Mouse (Mus musculus) liver, embryonic 16.5 days (tissue): Measurements from ENCODE around the gene Polr3e. TPM values are rescaled to one million over a fixed set of nuclear protein-coding genes. Genes with fewer than 3 reads are reported as not detected.

ENCODE experiments used
- ATAC-seq: fragments of 200-750 bp; cut with Nextera tagmentation; 2 replicates; pipeline ENCODE4 v1.8.0; 2017; ENCODE audit warnings: low read depth, mild to moderate bottlenecking, moderate number of reproducible peaks, moderate library complexity
- H3K27ac ChIP-seq: fragments of 300-500 bp; sonication (generic); 2 replicates; pipeline ENCODE4 v1.5.1; 2014; ENCODE audit warnings: mild to moderate bottlenecking, low read length
- H3K27me3 ChIP-seq: fragments of 300-500 bp; sonication (generic); 2 replicates; pipeline ENCODE4 v1.6.1; 2014; ENCODE audit warnings: low read depth, low read length, mixed read lengths; ENCODE audit not compliant: control insufficient read depth, insufficient read depth
- H3K36me3 ChIP-seq: fragments of 300-500 bp; sonication (generic); 2 replicates; pipeline ENCODE4 v1.6.1; 2014; ENCODE audit warnings: mild to moderate bottlenecking; ENCODE audit not compliant: control insufficient read depth, insufficient read depth
- H3K4me1 ChIP-seq: fragments of 300-500 bp; sonication (generic); 2 replicates; pipeline ENCODE4 v1.6.1; 2014; ENCODE audit warnings: low read depth, low read length, mixed read lengths; ENCODE audit not compliant: control insufficient read depth
- H3K4me2 ChIP-seq: fragments of 300-500 bp; sonication (generic); 2 replicates; pipeline ENCODE4 v1.6.1; 2014; ENCODE audit warnings: low read depth, low read length, mixed read lengths
- H3K4me3 ChIP-seq: fragments of 300-500 bp; sonication (generic); 2 replicates; pipeline ENCODE4 v1.5.1; 2014; ENCODE audit warnings: low read depth, mild to moderate bottlenecking, low read length
- H3K9ac ChIP-seq: fragments of 300-500 bp; sonication (generic); 2 replicates; pipeline ENCODE4 v1.6.1; 2014; ENCODE audit warnings: low read depth, low read length
- H3K9me3 ChIP-seq: fragments of 300-500 bp; sonication (generic); replicated peaks from 2 replicates; pipeline ENCODE4 v1.6.1; 2016; ENCODE audit warnings: low read length; ENCODE audit not compliant: control insufficient read depth
- WGBS: fragments of 180-500 bp; shearing (Covaris S2); extraction: QIAGEN DNeasy Blood & Tissue Kit; methylation state at CpG from one replicate; pipeline ENCODE4 v1.1.7; 2014; ENCODE audit not compliant: insufficient replicate concordance; 5-methylcytosine and 5-hydroxymethylcytosine counted together
- polyA plus RNA-seq: library from polyadenylated mRNA; unstranded; fragments of >200 nt; fragmentation: Nextera tagmentation; extraction: Ambion mirVana; gene quantifications from 2 replicates; pipeline ENCODE4 v1.2.1, GENCODE M21; 2015

Gene Polr3e
- polyA plus RNA-seq, result 10.1 and 10.4 TPM in 2 replicates

DNA sequence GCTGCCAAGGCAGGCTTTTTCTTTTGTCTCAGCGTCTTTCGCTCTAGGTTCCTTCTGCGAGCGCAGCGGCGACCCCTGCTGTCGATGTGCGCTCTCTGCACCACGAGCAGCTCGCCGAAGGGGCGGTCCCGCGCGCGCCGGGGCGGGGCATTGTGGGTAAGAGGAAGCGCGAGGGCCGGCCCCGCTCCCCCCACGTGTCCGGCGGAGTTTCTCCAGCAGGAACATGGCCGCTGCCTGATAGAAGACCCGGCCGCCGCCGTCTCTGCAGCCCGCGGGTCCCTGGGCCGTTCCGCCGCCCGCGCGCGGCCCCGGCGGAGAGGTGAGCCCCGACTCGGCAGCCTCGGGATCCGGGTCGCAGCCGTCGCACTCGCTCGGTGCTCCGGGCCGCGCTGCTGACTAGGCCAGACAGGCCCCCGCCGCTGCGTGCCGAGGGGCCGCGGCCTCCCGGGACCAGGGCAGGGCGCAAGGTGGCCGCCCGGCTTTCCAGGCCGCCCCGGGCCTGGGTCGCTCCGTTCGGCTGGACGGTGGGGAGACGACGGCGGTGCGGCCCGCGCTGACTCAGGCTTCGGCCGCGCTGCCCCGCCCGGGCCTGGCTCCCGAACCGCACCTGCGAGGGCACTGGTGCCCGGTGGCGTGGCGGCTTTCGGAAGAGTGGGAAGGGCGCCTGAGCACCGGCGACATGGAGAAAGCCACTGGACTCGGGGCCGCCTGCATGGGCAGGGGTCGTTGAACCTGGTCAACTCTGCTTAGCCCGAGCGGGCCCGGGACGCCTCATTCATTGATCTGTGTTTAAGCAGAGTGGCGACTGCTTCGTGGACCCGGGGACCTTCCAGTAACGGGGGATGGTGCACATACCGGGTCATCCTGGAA, at the start of gene Polr3e:
Gene Polr3e, plus strand, starts transcription at position 153 of the 870 bp plus-strand sequence.
- Histone ChIP-seq H3K27ac (peak within 1 kb of the TSS; percentile 89), H3K4me2 (peak within 1 kb of the TSS; percentile 98), H3K36me3 (no peaks in the 10 kb centered on the region), H3K27me3 (no peaks in the 10 kb centered on the region), H3K4me1 (peaks cover 18% of the 10 kb centered on the region), H3K9ac (peak within 1 kb of the TSS; percentile 90), H3K9me3 (no peaks in the 10 kb centered on the region), H3K4me3 (peak within 1 kb of the TSS; percentile 95)
- under 1% methylated on average over 85 of the region's 102 CpGs for WGBS
- ATAC-seq, result peak; percentile 89

DNA sequence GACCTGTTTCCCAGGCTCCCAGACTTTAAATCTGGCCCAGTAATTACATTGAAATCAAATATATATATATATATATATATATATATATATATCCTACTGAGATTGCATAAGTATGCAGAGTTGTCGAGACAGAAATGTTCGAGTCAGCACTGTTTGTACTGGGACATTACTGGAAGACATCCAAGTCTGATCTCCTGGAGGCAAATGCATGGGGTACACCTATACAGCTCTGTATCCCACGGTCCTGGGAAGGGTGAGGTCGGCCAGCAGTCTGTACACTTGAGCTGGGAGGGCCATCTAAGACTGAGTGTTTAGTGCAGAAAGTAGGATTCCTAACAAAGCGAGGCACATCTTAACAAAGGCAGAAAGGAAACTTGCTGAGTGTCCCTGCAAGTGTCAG, 47.7 kb upstream of the Polr3e start:
- Histone ChIP-seq H3K27ac (peak overlapping the region; percentile 62; the same call in 1 of the 2 replicates), H3K9ac (no peak overlapping the region), H3K4me3 (no peak overlapping the region), H3K4me2 (no peak overlapping the region), H3K36me3 (peaks cover 16% of the 10 kb centered on the region), H3K4me1 (peaks cover 85% of the 10 kb centered on the region), H3K9me3 (no peaks in the 10 kb centered on the region), H3K27me3 (no peaks in the 10 kb centered on the region)
- ATAC-seq, result no peak
- 50% methylated on average over 5 of the region's 5 CpGs for WGBS

DNA sequence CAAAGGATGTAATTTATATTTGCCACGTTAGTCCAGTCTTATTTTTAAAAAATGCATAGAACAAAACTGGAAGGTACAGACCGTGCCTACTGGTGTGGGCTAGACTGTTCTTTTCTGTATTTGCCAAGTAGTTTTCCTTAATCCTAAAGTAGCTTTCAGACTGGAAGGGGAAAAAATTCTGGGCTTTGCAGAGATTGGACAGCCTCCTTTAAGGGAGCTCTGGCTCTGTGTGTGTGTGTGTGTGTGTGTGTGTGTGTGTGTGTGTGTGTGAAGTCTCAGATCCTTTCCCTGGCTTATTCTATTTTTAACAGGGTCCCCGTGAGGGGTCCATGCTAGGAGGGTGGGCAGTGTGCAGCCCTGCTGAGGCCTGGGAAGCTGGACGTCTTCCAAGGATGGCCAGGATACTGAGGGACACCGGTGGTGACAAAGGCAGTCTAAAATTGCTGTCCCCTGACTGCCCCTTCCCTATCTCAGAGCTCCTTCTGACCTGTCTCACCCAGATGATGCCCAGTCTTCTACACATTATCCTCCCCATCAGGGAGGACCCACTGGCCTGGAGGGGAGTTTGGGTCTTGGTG, 47.0 kb upstream of the Polr3e start:
- peak overlapping the region; percentile 50 for H3K27ac ChIP-seq
- H3K27me3 ChIP-seq, result no peaks in the 10 kb centered on the region
- H3K4me3 ChIP-seq, result no peak overlapping the region
- peaks cover 83% of the 10 kb centered on the region for H3K4me1 ChIP-seq
- peaks cover 16% of the 10 kb centered on the region for H3K36me3 ChIP-seq
- no peak overlapping the region for H3K9ac ChIP-seq
- WGBS, result 78% methylated on average over 5 of the region's 5 CpGs
- ATAC-seq, result no peak
- no peaks in the 10 kb centered on the region for H3K9me3 ChIP-seq
- no peak overlapping the region for H3K4me2 ChIP-seq

DNA sequence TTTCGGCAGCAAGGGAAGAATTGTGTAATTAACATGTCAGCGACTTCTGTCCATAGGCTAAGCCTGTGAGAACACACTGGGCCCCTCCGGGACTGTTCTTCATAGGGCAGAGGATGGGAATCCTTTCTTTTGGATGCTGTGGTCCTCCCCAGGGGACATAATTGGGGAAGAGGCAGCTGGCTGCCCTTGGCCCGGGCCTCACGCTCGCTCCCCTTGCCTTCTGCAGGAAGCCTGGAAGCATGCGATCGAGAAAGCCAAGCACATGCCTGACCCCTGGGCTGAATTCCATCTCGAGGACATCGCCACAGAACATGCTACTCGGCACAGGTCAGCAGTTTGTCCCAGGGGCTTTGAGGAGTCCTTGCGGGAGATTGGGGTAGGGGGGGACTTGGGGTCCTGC, 44.5 kb upstream of the Polr3e start:
- H3K4me2 ChIP-seq, result no peak overlapping the region
- 90% methylated on average over 12 of the region's 12 CpGs for WGBS
- no peak overlapping the region for H3K4me3 ChIP-seq
- H3K27me3 ChIP-seq, result no peaks in the 10 kb centered on the region
- peaks cover 16% of the 10 kb centered on the region for H3K36me3 ChIP-seq
- H3K4me1 ChIP-seq, result peaks cover 79% of the 10 kb centered on the region
- H3K9ac ChIP-seq, result no peak overlapping the region
- H3K9me3 ChIP-seq, result no peaks in the 10 kb centered on the region
- 0 out of 2 replicates have a peak overlapping the region, but pooled peaks have one; percentile 15 for H3K27ac ChIP-seq
- ATAC-seq, result no peak

DNA sequence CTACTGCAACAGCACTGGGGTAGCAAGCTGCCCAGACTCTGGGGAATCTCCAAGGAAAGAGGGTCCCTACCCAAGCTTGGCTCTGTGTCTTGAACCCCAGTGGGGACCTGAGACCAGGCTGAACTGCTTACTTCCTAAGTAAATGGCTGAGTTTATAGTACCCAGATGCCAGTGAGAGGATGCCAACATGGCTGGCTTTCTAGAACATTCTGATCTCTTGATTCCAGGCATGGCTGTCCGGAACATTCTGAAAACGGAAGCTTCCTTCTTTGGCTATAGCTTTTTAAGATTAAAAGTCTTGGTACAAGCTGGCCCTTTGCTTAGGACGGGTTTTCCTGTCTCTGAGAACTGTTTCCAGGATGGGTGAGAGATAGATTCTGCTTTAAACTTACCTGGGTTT, 43.5 kb upstream of the Polr3e start:
- Histone ChIP-seq H3K9ac (peak overlapping the region; percentile 72), H3K27ac (peak overlapping the region; percentile 97), H3K36me3 (peaks cover 16% of the 10 kb centered on the region), H3K9me3 (no peaks in the 10 kb centered on the region), H3K4me3 (no peak overlapping the region; the same call in 1 of the 2 replicates), H3K4me2 (peak overlapping the region; percentile 57), H3K4me1 (peaks cover 74% of the 10 kb centered on the region), H3K27me3 (no peaks in the 10 kb centered on the region)
- 83% methylated on average over 3 of the region's 3 CpGs for WGBS
- ATAC-seq, result no peak

DNA sequence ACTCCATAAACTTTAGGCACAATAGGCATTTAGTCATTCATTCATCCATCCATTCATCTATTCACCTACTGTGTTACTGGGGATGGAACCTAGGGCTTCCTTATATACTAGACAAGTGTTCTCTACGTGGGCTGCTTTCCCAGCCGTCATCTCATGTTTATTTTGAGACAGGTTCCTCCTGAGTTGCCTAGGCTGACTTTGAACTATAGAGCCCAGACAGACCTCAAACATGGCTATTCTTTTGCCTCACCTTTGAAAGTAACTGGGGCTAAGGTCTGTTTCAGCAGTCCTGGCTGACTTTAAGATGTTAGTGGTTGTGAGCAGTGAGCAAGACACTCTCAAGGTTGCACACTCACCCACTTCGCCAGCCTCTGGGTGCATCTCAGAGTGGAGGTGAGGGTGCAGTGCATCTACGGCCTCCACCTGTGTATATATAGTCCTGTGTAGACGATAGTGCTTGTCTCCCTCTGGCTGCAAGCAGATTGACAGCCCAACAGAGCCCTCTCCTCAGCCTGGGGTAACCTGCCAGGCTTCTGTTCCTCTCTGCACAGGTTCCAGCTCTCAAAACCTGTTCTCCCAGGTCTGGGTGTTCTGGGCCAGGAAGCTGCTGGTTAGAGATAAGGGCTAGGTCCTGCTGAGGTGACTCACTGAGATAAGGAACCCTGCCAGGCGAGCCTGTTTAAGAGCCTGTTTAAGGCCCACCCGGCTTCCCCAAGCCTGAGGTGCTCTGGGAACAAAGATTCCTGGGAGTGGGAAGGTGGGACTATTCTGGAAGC, 42.6 kb upstream of the Polr3e start:
- H3K4me3 ChIP-seq, result peak overlapping the region; percentile 54
- peaks cover 75% of the 10 kb centered on the region for H3K4me1 ChIP-seq
- peak overlapping the region; percentile 57 for H3K4me2 ChIP-seq
- no peaks in the 10 kb centered on the region for H3K9me3 ChIP-seq
- peaks cover 19% of the 10 kb centered on the region for H3K36me3 ChIP-seq
- H3K9ac ChIP-seq, result peak overlapping the region; percentile 73
- 24% methylated on average over 7 of the region's 7 CpGs for whole genome bisulfite sequencing
- peak overlapping the region; percentile 97 for H3K27ac ChIP-seq
- peak; percentile 95 for ATAC-seq
- no peaks in the 10 kb centered on the region for H3K27me3 ChIP-seq

DNA sequence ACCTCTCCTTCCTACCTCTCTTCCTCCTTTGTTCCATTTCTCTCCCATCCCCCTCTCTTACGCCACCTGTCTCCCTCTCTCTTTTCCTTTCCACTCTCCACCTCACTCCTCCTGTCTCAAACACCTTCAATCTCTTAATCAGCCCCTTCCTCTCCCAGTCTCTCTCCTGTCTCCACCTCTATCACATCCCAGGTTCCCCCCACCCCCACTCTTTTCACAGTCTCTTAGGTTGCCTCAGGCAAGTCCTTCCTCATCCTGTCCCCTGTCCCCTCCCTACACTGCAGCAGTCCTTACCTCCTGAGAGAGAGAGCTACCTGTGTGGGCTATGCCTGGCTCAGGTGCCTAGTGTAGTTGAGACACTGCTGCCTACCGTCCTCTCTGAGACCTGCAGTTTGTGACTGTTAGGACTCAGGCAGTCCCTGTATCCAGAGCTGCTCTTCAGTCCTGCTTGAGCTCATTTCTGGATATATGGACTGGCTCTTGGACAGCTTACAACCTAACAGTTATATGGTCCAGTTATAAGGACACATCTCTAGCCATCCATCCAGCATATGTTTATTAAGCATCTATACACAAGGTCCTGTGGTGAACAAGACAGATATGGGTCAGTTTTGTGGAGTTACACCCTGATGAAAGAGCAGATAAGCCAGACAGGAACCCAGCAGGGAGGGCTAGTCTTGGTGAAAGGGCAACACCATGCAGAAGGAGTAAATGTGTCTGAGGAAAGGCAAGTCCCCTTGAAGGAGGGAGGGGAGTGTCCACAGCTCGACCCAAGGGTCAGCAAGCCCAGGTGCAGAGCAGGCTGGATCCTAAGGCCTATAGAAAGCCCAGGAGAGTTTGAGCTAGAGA, 41.8 kb upstream of the Polr3e start:
- Histone ChIP-seq H3K27ac (peak overlapping the region; percentile 97), H3K27me3 (no peaks in the 10 kb centered on the region), H3K4me3 (peak overlapping the region; percentile 54), H3K9ac (peak overlapping the region; percentile 73), H3K4me1 (peaks cover 75% of the 10 kb centered on the region), H3K9me3 (no peaks in the 10 kb centered on the region), H3K36me3 (peaks cover 25% of the 10 kb centered on the region), H3K4me2 (peak overlapping the region; percentile 57)
- WGBS, result 37% methylated on average over 3 of the region's 3 CpGs
- peak; percentile 35 for ATAC-seq

DNA sequence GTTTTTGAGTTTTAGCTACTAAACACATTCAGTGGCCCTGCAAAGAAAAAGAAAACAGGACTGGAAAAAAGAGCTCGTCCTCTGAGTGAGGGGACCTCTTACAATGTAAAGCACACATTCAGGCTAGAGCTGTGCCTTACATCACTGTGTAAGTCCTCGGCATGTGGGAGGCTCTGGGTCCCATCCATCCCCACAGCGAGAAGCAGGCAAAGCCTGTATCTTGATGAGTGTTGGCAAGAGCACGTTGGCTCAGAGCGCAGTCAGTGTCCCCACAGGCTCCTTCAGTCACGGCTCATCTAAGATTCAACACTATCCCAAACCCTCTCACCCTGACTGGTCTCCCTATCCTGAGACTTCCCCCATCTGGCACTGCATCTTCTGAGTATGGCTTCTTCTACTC, 39.3 kb upstream of the Polr3e start:
- Histone ChIP-seq H3K4me2 (peak overlapping the region; percentile 64), H3K27me3 (no peaks in the 10 kb centered on the region), H3K27ac (peak overlapping the region; percentile 72), H3K36me3 (peaks cover 33% of the 10 kb centered on the region), H3K4me1 (peaks cover 74% of the 10 kb centered on the region), H3K9me3 (no peaks in the 10 kb centered on the region), H3K4me3 (peak overlapping the region; percentile 10), H3K9ac (peak overlapping the region; percentile 15; the same call in 1 of the 2 replicates)
- ATAC-seq, result no peak
- 87% methylated on average over 6 of the region's 6 CpGs for WGBS
